Mouse (Mus musculus): ENCODE data around the gene Uck1. TPM values are rescaled to one million over a fixed set of nuclear protein-coding genes. Genes with fewer than 3 reads are reported as not detected.

Gene Uck1
- polyA plus RNA-seq, 1 experiment from 2014 or later, result 91.7 TPM

DNA sequence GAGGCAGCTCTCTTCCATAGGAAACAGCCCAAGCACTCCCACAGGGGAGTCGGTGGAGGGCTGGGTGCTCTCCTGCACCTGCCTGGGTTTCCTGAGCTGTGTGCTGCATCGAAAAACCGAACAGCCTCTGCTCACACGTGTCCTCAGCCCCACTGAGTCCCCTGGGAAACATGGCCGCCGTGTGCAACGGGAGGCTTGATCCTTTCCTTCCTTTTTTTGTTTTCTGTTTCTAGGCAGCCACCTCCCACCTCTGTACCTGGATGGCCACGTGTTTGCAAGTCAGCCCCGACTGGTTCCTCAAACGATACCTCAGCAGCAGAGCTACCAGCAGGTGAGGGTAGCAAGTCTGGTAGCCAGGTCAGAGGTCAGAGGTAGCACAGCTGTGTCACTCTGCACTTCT is 37.9 kb downstream of the Uck1 start:
- Histone ChIP-seq H3K27ac (replicated peaks) (no peak overlapping the region), H3K9me3 (replicated peaks) (no peaks in the 10 kb centered on the region)
- DNase-seq (ENCODE audit: low spot score), result no peak

GRCm38 (mm10) chr2:32221577-32221976 is 38.4 kb downstream of the Uck1 start:
- H3K36me3 ChIP-seq, result peaks cover 100% of the 10 kb centered on the region
- no peak overlapping the region for H3K4me3 ChIP-seq
- no peaks in the 10 kb centered on the region for H3K9me3 ChIP-seq (replicated peaks)
- H3K4me1 ChIP-seq, result no peaks in the 10 kb centered on the region
- H3K27me3 ChIP-seq (ENCODE audit: low read depth, poor library complexity, severe bottlenecking), result no peaks in the 10 kb centered on the region
- no peak overlapping the region for H3K27ac ChIP-seq (replicated peaks)
- no peak for DNase-seq (ENCODE audit: low spot score)
- WGBS, result 88% methylated on average over 7 of the region's 7 CpGs

More for the DNA sequence above, 37.9 kb downstream of the Uck1 start:
- Histone ChIP-seq H3K4me1 (no peaks in the 10 kb centered on the region), H3K36me3 (peaks cover 100% of the 10 kb centered on the region), H3K27me3 (ENCODE audit: low read depth, poor library complexity, severe bottlenecking) (no peaks in the 10 kb centered on the region), H3K4me3 (no peak overlapping the region)
- 89% methylated on average over 10 of the region's 10 CpGs for WGBS

- Histone ChIP-seq H3K27ac (replicated peaks) (no peak overlapping the region), H3K4me3 (no peak overlapping the region), H3K9me3 (replicated peaks) (no peaks in the 10 kb centered on the region), H3K4me1 (no peaks in the 10 kb centered on the region), H3K36me3 (peaks cover 100% of the 10 kb centered on the region), H3K27me3 (ENCODE audit: low read depth, poor library complexity, severe bottlenecking) (no peaks in the 10 kb centered on the region)
- 94% methylated on average over 10 of the region's 10 CpGs for WGBS
- DNase-seq (ENCODE audit: low spot score), result no peak
Measured at GRCm38 (mm10) chr2:32220969-32221368, 39.0 kb downstream of the Uck1 start.

DNA sequence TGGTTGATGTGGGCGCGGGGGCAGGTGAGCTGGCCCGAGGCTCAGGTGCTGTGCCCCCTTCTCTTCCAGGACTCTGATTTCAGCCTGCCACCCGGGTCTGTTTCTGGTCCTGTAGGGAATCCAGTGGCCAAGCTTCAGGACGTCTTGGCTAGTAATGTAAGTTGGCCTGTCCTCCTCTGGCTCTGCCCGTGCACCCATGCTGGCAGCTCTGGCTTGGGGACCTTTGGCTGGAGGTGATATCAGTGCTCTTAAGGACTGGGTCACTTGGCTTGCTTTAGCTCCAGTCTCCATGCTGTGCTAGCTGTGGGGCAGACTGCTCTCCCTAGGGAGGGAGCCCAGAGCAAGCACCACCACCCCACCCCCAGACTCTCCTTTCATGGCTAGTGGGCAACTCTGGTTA is 39.9 kb downstream of the Uck1 start:
- peaks cover 100% of the 10 kb centered on the region for H3K36me3 ChIP-seq

GRCm38 (mm10) chr2:32219501-32219900 is 40.5 kb downstream of the Uck1 start:
- no peaks in the 10 kb centered on the region for H3K4me1 ChIP-seq
- no peak for DNase-seq (ENCODE audit: low spot score)
- no peaks in the 10 kb centered on the region for H3K27me3 ChIP-seq (ENCODE audit: low read depth, poor library complexity, severe bottlenecking)
- peaks cover 100% of the 10 kb centered on the region for H3K36me3 ChIP-seq
- no peak overlapping the region for H3K4me3 ChIP-seq
- WGBS, result 97% methylated on average over 14 of the region's 14 CpGs
- no peaks in the 10 kb centered on the region for H3K9me3 ChIP-seq (replicated peaks)
- H3K27ac ChIP-seq (replicated peaks), result no peak overlapping the region

More for the DNA sequence above, 39.9 kb downstream of the Uck1 start:
- H3K4me3 ChIP-seq, result no peak overlapping the region
- no peak overlapping the region for H3K27ac ChIP-seq (replicated peaks)
- no peaks in the 10 kb centered on the region for H3K4me1 ChIP-seq
- H3K27me3 ChIP-seq (ENCODE audit: low read depth, poor library complexity, severe bottlenecking), result no peaks in the 10 kb centered on the region
- no peaks in the 10 kb centered on the region for H3K9me3 ChIP-seq (replicated peaks)
- no peak for DNase-seq (ENCODE audit: low spot score)
- 91% methylated on average over 6 of the region's 6 CpGs for WGBS

DNA sequence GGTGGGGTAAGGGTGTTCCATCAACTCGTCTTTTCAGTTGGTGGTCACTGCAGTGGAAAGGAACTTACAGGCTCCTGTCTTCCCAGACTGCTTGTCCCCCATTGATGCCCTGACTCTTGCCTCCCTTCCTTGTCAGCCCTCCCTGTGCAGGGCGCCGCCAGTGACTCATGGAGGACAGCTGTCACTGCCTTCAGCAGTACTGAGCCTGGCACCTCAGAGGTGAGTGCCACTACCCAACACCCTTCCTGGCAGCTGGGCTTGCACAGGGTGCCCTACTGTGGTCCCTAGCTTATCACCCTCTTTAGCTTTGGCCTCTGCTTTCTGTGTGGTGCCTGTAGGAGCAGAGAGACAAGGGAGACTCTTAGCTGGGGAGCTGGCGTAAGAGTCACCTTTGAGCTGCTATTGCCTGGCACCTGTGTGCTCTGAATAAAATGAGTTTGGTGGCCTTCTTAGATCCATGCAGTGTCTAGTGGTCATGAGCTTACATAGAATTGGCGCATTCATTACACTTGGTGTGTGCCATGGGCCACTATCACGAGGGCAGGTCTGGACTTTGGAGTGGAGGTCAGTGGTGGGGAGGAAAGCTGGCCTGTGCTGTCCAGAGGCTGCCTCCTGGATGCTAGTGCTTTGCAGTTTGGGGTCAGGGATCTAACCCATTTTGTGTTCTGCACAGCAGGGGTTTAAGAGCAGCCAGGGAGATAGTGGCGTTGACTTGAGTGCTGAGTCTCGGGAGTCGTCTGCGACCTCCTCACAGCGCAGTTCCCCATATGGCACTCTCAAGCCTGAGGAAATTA is 41.2 kb downstream of the Uck1 start:
- 87% methylated on average over 11 of the region's 11 CpGs for WGBS
- Histone ChIP-seq H3K36me3 (peaks cover 100% of the 10 kb centered on the region), H3K4me3 (no peak overlapping the region), H3K27ac (replicated peaks) (no peak overlapping the region), H3K27me3 (ENCODE audit: low read depth, poor library complexity, severe bottlenecking) (no peaks in the 10 kb centered on the region), H3K9me3 (replicated peaks) (no peaks in the 10 kb centered on the region), H3K4me1 (no peaks in the 10 kb centered on the region)
- no peak for DNase-seq (ENCODE audit: low spot score)

DNA sequence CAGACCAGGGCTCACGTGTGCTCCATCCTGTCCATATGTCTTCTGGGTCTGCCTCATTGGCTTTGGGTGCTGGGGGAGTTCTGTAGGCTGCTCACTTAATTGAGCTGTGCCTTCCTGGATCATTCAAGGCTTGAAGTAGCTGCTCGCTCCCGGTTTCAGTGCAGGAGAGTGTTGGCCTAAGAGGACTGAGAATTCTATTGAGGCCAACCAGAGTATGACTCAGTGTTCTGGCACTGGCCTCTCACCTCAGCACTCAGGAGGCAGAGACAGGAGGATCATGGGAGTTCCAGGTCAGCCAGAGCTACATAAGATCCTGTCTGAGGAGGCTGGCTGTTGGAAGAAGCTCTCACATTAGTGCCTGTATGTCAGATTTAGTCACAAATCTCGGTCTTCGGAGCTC is 41.8 kb downstream of the Uck1 start:
- 92% methylated on average over 5 of the region's 5 CpGs for WGBS
- Histone ChIP-seq H3K36me3 (peaks cover 100% of the 10 kb centered on the region), H3K9me3 (replicated peaks) (no peaks in the 10 kb centered on the region), H3K4me1 (no peaks in the 10 kb centered on the region), H3K27ac (replicated peaks) (no peak overlapping the region), H3K4me3 (no peak overlapping the region), H3K27me3 (ENCODE audit: low read depth, poor library complexity, severe bottlenecking) (no peaks in the 10 kb centered on the region)
- no peak for DNase-seq (ENCODE audit: low spot score)

- H3K9me3 ChIP-seq (replicated peaks), result no peaks in the 10 kb centered on the region
- WGBS, result 89% methylated on average over 8 of the region's 8 CpGs
- H3K36me3 ChIP-seq, result peaks cover 100% of the 10 kb centered on the region
- no peak overlapping the region for H3K4me3 ChIP-seq
- H3K4me1 ChIP-seq, result no peaks in the 10 kb centered on the region
- H3K27me3 ChIP-seq (ENCODE audit: low read depth, poor library complexity, severe bottlenecking), result no peaks in the 10 kb centered on the region
- no peak overlapping the region for H3K27ac ChIP-seq (replicated peaks)
- DNase-seq (ENCODE audit: low spot score), result no peak
Measured at GRCm38 (mm10) chr2:32217656-32218055, 42.3 kb downstream of the Uck1 start.

- no peaks in the 10 kb centered on the region for H3K27me3 ChIP-seq (ENCODE audit: low read depth, poor library complexity, severe bottlenecking)
- H3K9me3 ChIP-seq (replicated peaks), result no peaks in the 10 kb centered on the region
- H3K4me3 ChIP-seq, result no peak overlapping the region
- 88% methylated on average over 10 of the region's 10 CpGs for WGBS
- no peaks in the 10 kb centered on the region for H3K4me1 ChIP-seq
- H3K27ac ChIP-seq (replicated peaks), result no peak overlapping the region
- DNase-seq (ENCODE audit: low spot score), result no peak
- peaks cover 100% of the 10 kb centered on the region for H3K36me3 ChIP-seq
Measured at GRCm38 (mm10) chr2:32216506-32216905, 43.5 kb downstream of the Uck1 start.

DNA sequence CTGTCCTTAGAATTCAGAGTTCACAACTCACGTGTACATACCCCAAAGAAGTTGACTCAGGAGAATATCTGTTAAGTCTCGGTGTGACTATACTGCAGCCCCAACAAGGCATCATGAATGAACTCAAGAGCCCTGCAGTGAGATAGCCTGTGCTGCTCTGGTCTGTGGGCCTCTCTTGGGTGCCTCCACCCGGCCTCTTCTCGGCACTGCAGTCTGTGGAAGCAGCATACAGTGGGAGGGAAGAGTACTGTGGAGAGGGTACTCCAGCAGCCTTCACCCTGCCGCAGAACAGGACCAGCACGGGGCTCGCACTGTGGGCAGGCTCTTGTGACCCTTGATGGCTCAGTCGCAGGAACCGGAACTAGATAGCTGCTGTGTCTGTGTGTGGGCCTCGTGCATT is 44.4 kb downstream of the Uck1 start:
- Histone ChIP-seq H3K27ac (replicated peaks) (no peak overlapping the region), H3K9me3 (replicated peaks) (no peaks in the 10 kb centered on the region), H3K36me3 (peaks cover 100% of the 10 kb centered on the region), H3K27me3 (ENCODE audit: low read depth, poor library complexity, severe bottlenecking) (no peaks in the 10 kb centered on the region), H3K4me1 (no peaks in the 10 kb centered on the region), H3K4me3 (no peak overlapping the region)
- DNase-seq (ENCODE audit: low spot score), result no peak
- 94% methylated on average over 10 of the region's 10 CpGs for WGBS

- Histone ChIP-seq H3K36me3 (peaks cover 100% of the 10 kb centered on the region), H3K4me3 (no peak overlapping the region), H3K27ac (replicated peaks) (no peak overlapping the region), H3K4me1 (no peaks in the 10 kb centered on the region), H3K9me3 (replicated peaks) (no peaks in the 10 kb centered on the region), H3K27me3 (ENCODE audit: low read depth, poor library complexity, severe bottlenecking) (no peaks in the 10 kb centered on the region)
- WGBS, result 93% methylated on average over 10 of the region's 10 CpGs
- DNase-seq (ENCODE audit: low spot score), result no peak
Measured at GRCm38 (mm10) chr2:32213000-32213399, 47.0 kb downstream of the Uck1 start.

- no peak for DNase-seq (ENCODE audit: low spot score)
- H3K27me3 ChIP-seq (ENCODE audit: low read depth, poor library complexity, severe bottlenecking), result no peaks in the 10 kb centered on the region
- WGBS, result 94% methylated on average over 8 of the region's 8 CpGs
- peaks cover 100% of the 10 kb centered on the region for H3K36me3 ChIP-seq
- no peaks in the 10 kb centered on the region for H3K9me3 ChIP-seq (replicated peaks)
- no peaks in the 10 kb centered on the region for H3K4me1 ChIP-seq
- H3K4me3 ChIP-seq, result no peak overlapping the region
- H3K27ac ChIP-seq (replicated peaks), result no peak overlapping the region
Measured at GRCm38 (mm10) chr2:32211689-32212088, 48.3 kb downstream of the Uck1 start.

DNA sequence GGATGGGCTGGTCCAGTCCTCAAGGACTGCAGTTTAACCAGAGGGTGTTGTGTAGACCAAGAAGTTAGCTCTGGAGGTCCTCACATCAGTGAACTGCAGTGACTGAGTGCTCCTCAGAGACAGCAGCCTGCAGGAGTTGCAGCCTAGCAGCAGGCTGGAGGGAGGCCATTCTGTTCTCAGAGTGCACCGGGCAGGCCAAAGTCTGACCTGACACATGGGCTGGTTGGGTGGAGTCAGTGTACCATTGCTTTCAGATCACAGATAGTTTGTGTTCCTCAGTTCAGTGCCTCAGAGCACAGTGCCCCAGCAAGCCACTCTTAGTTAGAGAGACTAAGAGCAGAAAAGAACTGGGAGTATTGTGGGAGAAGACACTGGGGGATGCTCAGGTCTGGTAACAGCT is 52.3 kb downstream of the Uck1 start:
- peaks cover 100% of the 10 kb centered on the region for H3K36me3 ChIP-seq
- no peaks in the 10 kb centered on the region for H3K4me1 ChIP-seq
- no peak overlapping the region for H3K27ac ChIP-seq (replicated peaks)
- DNase-seq (ENCODE audit: low spot score), result no peak
- no peaks in the 10 kb centered on the region for H3K27me3 ChIP-seq (ENCODE audit: low read depth, poor library complexity, severe bottlenecking)
- WGBS, result 88% methylated on average over 1 of the region's 1 CpGs
- no peaks in the 10 kb centered on the region for H3K9me3 ChIP-seq (replicated peaks)
- H3K4me3 ChIP-seq, result no peak overlapping the region

All from midbrain, embryonic 10.5 days (tissue).